In the genomic region with DNA sequence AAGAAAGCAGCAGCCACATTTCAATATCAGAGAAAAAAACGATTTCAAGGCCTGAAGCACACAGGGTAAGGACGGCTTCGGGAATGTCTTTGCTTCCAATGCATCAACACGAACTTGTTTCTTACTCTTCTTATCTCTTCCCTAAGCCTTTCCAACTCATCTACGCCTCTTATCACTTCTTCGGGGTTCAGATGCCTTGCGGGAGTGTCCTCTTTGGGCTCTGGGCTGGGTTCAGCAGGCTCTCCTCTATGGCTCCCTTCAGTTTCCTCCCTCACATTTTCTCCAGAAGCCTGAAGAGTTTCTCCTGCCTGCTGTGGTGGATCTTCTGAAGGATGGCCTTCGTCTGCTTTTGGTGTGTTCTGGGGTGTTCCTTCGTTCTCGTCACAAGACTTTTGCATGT, we compare ENCODE assay signal across 8 mouse cellular contexts. TPM values are rescaled to one million over a fixed set of nuclear protein-coding genes. Genes with fewer than 3 reads are reported as not detected.
DNase-seq lines count a peak whose midpoint lies in the region; ATAC-seq and TF ChIP-seq lines count a peak whose summit lies in the region.

No protein-coding gene starts in this region.

- H3K4me3 ChIP-seq in gastrocnemius, adult 2 months = peak overlapping the region; percentile 71
- peak overlapping the region; percentile 67 for H3K4me3 ChIP-seq in embryonic facial prominence, embryonic 10.5 days
- H3K4me3 ChIP-seq in hindbrain, embryonic 13.5 days = peak overlapping the region; percentile 53
- H3K4me3 ChIP-seq in midbrain, embryonic 12.5 days = peak overlapping the region; percentile 54

- 70% methylated on average over 10 of the region's 10 CpGs for WGBS in embryonic facial prominence, embryonic 10.5 days
- WGBS in hindbrain, embryonic 13.5 days = 64% methylated on average over 10 of the region's 10 CpGs
- 65% methylated on average over 10 of the region's 10 CpGs for WGBS in midbrain, embryonic 12.5 days

- peaks cover 3% of the 10 kb centered on the region for H3K4me1 ChIP-seq in embryonic facial prominence, embryonic 10.5 days
- peaks cover 4% of the 10 kb centered on the region for H3K4me1 ChIP-seq in hindbrain, embryonic 13.5 days (replicated peaks)
- 0 out of 2 replicates have a peak, but pooled peaks cover 2% of the 10 kb centered on the region for H3K4me1 ChIP-seq in midbrain, embryonic 12.5 days

- H3K4me2 ChIP-seq in hindbrain, embryonic 13.5 days = peak overlapping the region; percentile 57
- H3K4me2 ChIP-seq in midbrain, embryonic 12.5 days (replicated peaks) = peak overlapping the region; percentile 51

- peaks cover 41% of the 10 kb centered on the region for H3K27me3 ChIP-seq in embryonic facial prominence, embryonic 10.5 days (replicated peaks; ENCODE audit: low read depth, poor library complexity, severe bottlenecking)
- 0 out of 2 replicates have a peak, but pooled peaks cover 5% of the 10 kb centered on the region for H3K27me3 ChIP-seq in hindbrain, embryonic 13.5 days
- H3K27me3 ChIP-seq in midbrain, embryonic 12.5 days = no peaks in the 10 kb centered on the region; the same call in 1 of the 2 replicates

- H3K36me3 ChIP-seq in embryonic facial prominence, embryonic 10.5 days (replicated peaks) = peaks cover 11% of the 10 kb centered on the region
- no peaks in the 10 kb centered on the region for H3K36me3 ChIP-seq in hindbrain, embryonic 13.5 days
- H3K36me3 ChIP-seq in midbrain, embryonic 12.5 days = no peaks in the 10 kb centered on the region

- no peak for TF ChIP-seq CTCF in gastrocnemius, adult 2 months (IDR thresholded peaks at IDR 0.05)

- no peaks in the 10 kb centered on the region for H3K9me3 ChIP-seq in embryonic facial prominence, embryonic 10.5 days
- H3K9me3 ChIP-seq in hindbrain, embryonic 13.5 days = no peaks in the 10 kb centered on the region
- H3K9me3 ChIP-seq in midbrain, embryonic 12.5 days = no peaks in the 10 kb centered on the region

- DNase-seq in gastrocnemius, adult 2 months = no peak
- no peak for DNase-seq in gastrocnemius, adult 18-20 months (ENCODE audit: low spot score)
- DNase-seq in embryonic facial prominence, embryonic 10.5 days (ENCODE audit: low spot score) = no peak
- no peak for DNase-seq in adrenal gland, postnatal 25 days
- no peak for DNase-seq in left cerebral cortex, postnatal 14 days (ENCODE audit: low spot score in 2 of 2)

- H3K9ac ChIP-seq in hindbrain, embryonic 13.5 days = no peak overlapping the region
- no peak overlapping the region for H3K9ac ChIP-seq in midbrain, embryonic 12.5 days (replicated peaks)

- no peak overlapping the region; the same call in 1 of the 2 replicates for H3K27ac ChIP-seq in gastrocnemius, adult 2 months
- H3K27ac ChIP-seq in embryonic facial prominence, embryonic 10.5 days (replicated peaks) = peak overlapping the region; percentile 89
- H3K27ac ChIP-seq in hindbrain, embryonic 13.5 days = no peak overlapping the region
- H3K27ac ChIP-seq in midbrain, embryonic 12.5 days (replicated peaks) = no peak overlapping the region

- no peak for ATAC-seq in hindbrain, embryonic 13.5 days (ENCODE audit: low FRiP score)
- ATAC-seq in midbrain, embryonic 12.5 days (ENCODE audit: low FRiP score, low read depth) = no peak
- ATAC-seq in megakaryocyte progenitor cell, adult 5-6 weeks (replicated peaks; ENCODE audit: poor library complexity) = no peak

- intact Hi-C loops in gastrocnemius, adult 2 months (cut with DNase I) = no loop called here
- intact Hi-C loops in left cerebral cortex, postnatal 14 days (cut with DNase I) = no loop called here

RNA-seq across cellular contexts. Expression of a gene that starts 1.5 kb away (rescaled TPM):
- total RNA-seq in gastrocnemius, adult 2 months (2021) = 10 to 100 TPM in 1 of 2 experiments, 1 to 10 TPM in 1; 9.5 to 11.2 TPM
- 10 to 100 TPM in 1 of 2 experiments, 1 to 10 TPM in 1; 3.7 to 10.3 TPM for total RNA-seq in gastrocnemius, adult 18-20 months (2021)
- 209 and 213 TPM in 2 replicates for polyA plus RNA-seq in embryonic facial prominence, embryonic 10.5 days (2016; fragmentation: Nextera tagmentation; extraction: Ambion mirVana)
- polyA plus RNA-seq in hindbrain, embryonic 13.5 days (2015; fragmentation: Nextera tagmentation; extraction: Ambion mirVana) = 141 and 144 TPM in 2 replicates
- polyA plus RNA-seq in midbrain, embryonic 12.5 days (2016; fragmentation: Nextera tagmentation; extraction: Ambion mirVana) = 157 and 164 TPM in 2 replicates
- total RNA-seq in megakaryocyte progenitor cell, adult 5-6 weeks (2015) = 64.8 and 74.3 TPM in 2 replicates
- 109 and 113 TPM in 2 replicates for total RNA-seq in megakaryocyte progenitor cell, adult 5-6 weeks (2017)
- 44.4 and 51.1 TPM in 2 replicates for total RNA-seq in adrenal gland, postnatal 25 days (2021)
- 10 to 100 TPM; 36.8 to 42.7 TPM for total RNA-seq in left cerebral cortex, postnatal 14 days (2021)

RNA-seq across cellular contexts. Expression of a gene that starts 31.8 kb away (rescaled TPM):
- total RNA-seq in gastrocnemius, adult 2 months (2021) = not detected
- not detected for total RNA-seq in gastrocnemius, adult 18-20 months (2021)
- 96.6 and 96.9 TPM in 2 replicates for polyA plus RNA-seq in embryonic facial prominence, embryonic 10.5 days (2016; fragmentation: Nextera tagmentation; extraction: Ambion mirVana)
- 107 and 114 TPM in 2 replicates for polyA plus RNA-seq in hindbrain, embryonic 13.5 days (2015; fragmentation: Nextera tagmentation; extraction: Ambion mirVana)
- polyA plus RNA-seq in midbrain, embryonic 12.5 days (2016; fragmentation: Nextera tagmentation; extraction: Ambion mirVana) = 83.4 and 88.1 TPM in 2 replicates
- 7.7 and 8.3 TPM in 2 replicates for total RNA-seq in megakaryocyte progenitor cell, adult 5-6 weeks (2015)
- total RNA-seq in megakaryocyte progenitor cell, adult 5-6 weeks (2017) = 7.4 and 17.7 TPM in 2 replicates
- 7.0 and 10.3 TPM in 2 replicates for total RNA-seq in adrenal gland, postnatal 25 days (2021)
- 10 to 100 TPM; 19.9 to 29.8 TPM for total RNA-seq in left cerebral cortex, postnatal 14 days (2021)

RNA-seq across cellular contexts. Expression of a gene that starts 33.1 kb away (rescaled TPM):
- 10 to 100 TPM; 19.8 to 29.3 TPM for total RNA-seq in gastrocnemius, adult 2 months (2021)
- total RNA-seq in gastrocnemius, adult 18-20 months (2021) = 10 to 100 TPM; 24.1 to 39.5 TPM
- polyA plus RNA-seq in embryonic facial prominence, embryonic 10.5 days (2016; fragmentation: Nextera tagmentation; extraction: Ambion mirVana) = 4.8 and 5.6 TPM in 2 replicates
- 24.5 and 28.4 TPM in 2 replicates for polyA plus RNA-seq in hindbrain, embryonic 13.5 days (2015; fragmentation: Nextera tagmentation; extraction: Ambion mirVana)
- 7.6 and 9.3 TPM in 2 replicates for polyA plus RNA-seq in midbrain, embryonic 12.5 days (2016; fragmentation: Nextera tagmentation; extraction: Ambion mirVana)
- 0.27 and 0.64 TPM in 2 replicates for total RNA-seq in megakaryocyte progenitor cell, adult 5-6 weeks (2015)
- total RNA-seq in megakaryocyte progenitor cell, adult 5-6 weeks (2017) = 1.00 TPM in 1 of 2 replicates, not detected in the other
- 2.1 and 4.1 TPM in 2 replicates for total RNA-seq in adrenal gland, postnatal 25 days (2021)
- 100 to 1,000 TPM; 119 to 143 TPM for total RNA-seq in left cerebral cortex, postnatal 14 days (2021)

RNA-seq across cellular contexts. Expression of a gene that starts 44.0 kb away (rescaled TPM):
- total RNA-seq in gastrocnemius, adult 2 months (2021) = 10 to 100 TPM; 15.6 to 47.9 TPM
- 10 to 100 TPM; 24.1 to 40.7 TPM for total RNA-seq in gastrocnemius, adult 18-20 months (2021)
- 0.58 and 0.82 TPM in 2 replicates for polyA plus RNA-seq in embryonic facial prominence, embryonic 10.5 days (2016; fragmentation: Nextera tagmentation; extraction: Ambion mirVana)
- 1.4 and 2.5 TPM in 2 replicates for polyA plus RNA-seq in hindbrain, embryonic 13.5 days (2015; fragmentation: Nextera tagmentation; extraction: Ambion mirVana)
- 0.80 and 1.5 TPM in 2 replicates for polyA plus RNA-seq in midbrain, embryonic 12.5 days (2016; fragmentation: Nextera tagmentation; extraction: Ambion mirVana)
- not detected in 2 replicates for total RNA-seq in megakaryocyte progenitor cell, adult 5-6 weeks (2015)
- not detected in 2 replicates for total RNA-seq in megakaryocyte progenitor cell, adult 5-6 weeks (2017)
- total RNA-seq in adrenal gland, postnatal 25 days (2021) = not detected in 2 replicates
- total RNA-seq in left cerebral cortex, postnatal 14 days (2021) = 1 to 10 TPM; 3.6 to 5.8 TPM

RNA-seq across cellular contexts. Expression of a gene that starts 44.7 kb away (rescaled TPM):
- 10 to 100 TPM; 13.9 to 15.0 TPM for total RNA-seq in gastrocnemius, adult 2 months (2021)
- total RNA-seq in gastrocnemius, adult 18-20 months (2021) = 10 to 100 TPM in 1 of 2 experiments, 1 to 10 TPM in 1; 8.6 to 43.9 TPM
- polyA plus RNA-seq in embryonic facial prominence, embryonic 10.5 days (2016; fragmentation: Nextera tagmentation; extraction: Ambion mirVana) = 135 and 145 TPM in 2 replicates
- polyA plus RNA-seq in hindbrain, embryonic 13.5 days (2015; fragmentation: Nextera tagmentation; extraction: Ambion mirVana) = 199 and 209 TPM in 2 replicates
- polyA plus RNA-seq in midbrain, embryonic 12.5 days (2016; fragmentation: Nextera tagmentation; extraction: Ambion mirVana) = 112 and 115 TPM in 2 replicates
- 1.8 and 4.9 TPM in 2 replicates for total RNA-seq in megakaryocyte progenitor cell, adult 5-6 weeks (2015)
- total RNA-seq in megakaryocyte progenitor cell, adult 5-6 weeks (2017) = 1.9 and 2.3 TPM in 2 replicates
- total RNA-seq in adrenal gland, postnatal 25 days (2021) = 12.5 and 12.7 TPM in 2 replicates
- 100 to 1,000 TPM in 1 of 2 experiments, 10 to 100 TPM in 1; 95.2 to 113 TPM for total RNA-seq in left cerebral cortex, postnatal 14 days (2021)
